Mouse (Mus musculus) adrenal gland, postnatal 4 days (tissue): ENCODE data around the gene Mccc1. TPM values are rescaled to one million over a fixed set of nuclear protein-coding genes. Genes with fewer than 3 reads are reported as not detected.

Source experiments
- DNase-seq, 2 experiments: peaks; one replicate each; pipeline ENCODE4 v3.0.0; 2021 to 2022; ENCODE audit warnings: low spot score in 2 of 2, mixed read lengths in 2 of 2
- long read RNA-seq, 2 experiments: library from polyadenylated mRNA; stranded (forward); transcript quantifications; one replicate each; pipeline ENCODE4 v2.0.0; 2021
- total RNA-seq, 2 experiments: library from RNA; stranded (reverse); gene quantifications; 2 replicates each; pipeline ENCODE4 v1.2.3; 2021

Gene Mccc1
- 10 to 100 TPM; 57.7 to 74.9 TPM for total RNA-seq
- long read RNA-seq, experiment 1, transcript Mccc1-201 (19 exons, 2,455 nt) = major isoform, 36 of 53 reads
- long read RNA-seq, experiment 1, partial matches to known transcripts = 6 of 53 reads
- long read RNA-seq, experiment 1, other reads (novel, unspliced or antisense) = 11 of 53 reads
- long read RNA-seq, experiment 2, transcript Mccc1-201 (19 exons, 2,455 nt) = major isoform, 127 of 167 reads
- long read RNA-seq, experiment 2, partial matches to known transcripts = 12 of 167 reads
- long read RNA-seq, experiment 2, other reads (novel, unspliced or antisense) = 28 of 167 reads

GRCm38 (mm10) chr3:36000275-36001239, at the start of gene Mccc1:
Mccc1 (minus strand) TSS chr3:36000678.
- peak; percentile 78 to 86 for DNase-seq

GRCm38 (mm10) chr3:36049106-36049505, 48.6 kb upstream of the Mccc1 start:
- no peak for DNase-seq

GRCm38 (mm10) chr3:36045086-36045485, 44.6 kb upstream of the Mccc1 start:
- DNase-seq = no peak

- DNase-seq = no peak
These were observed 44.0 kb upstream of the Mccc1 start for GRCm38 (mm10) chr3:36044520-36044919.

- DNase-seq = no peak
These were observed 31.4 kb upstream of the Mccc1 start for GRCm38 (mm10) chr3:36031740-36032510.

- DNase-seq = no peak
These were observed 29.5 kb upstream of the Mccc1 start for GRCm38 (mm10) chr3:36029993-36030392.

- DNase-seq = no peak
These were observed 25.3 kb upstream of the Mccc1 start for GRCm38 (mm10) chr3:36025732-36026131.

- DNase-seq = no peak
These were observed 10.8 kb upstream of the Mccc1 start for GRCm38 (mm10) chr3:36011239-36011638.

- no peak for DNase-seq
These were observed 8.1 kb upstream of the Mccc1 start for GRCm38 (mm10) chr3:36008411-36009154.

GRCm38 (mm10) chr3:36004028-36004895, 3.8 kb upstream of the Mccc1 start:
- DNase-seq = no peak

GRCm38 (mm10) chr3:35994552-35995531, 5.6 kb downstream of the Mccc1 start:
- no peak for DNase-seq

- no peak for DNase-seq
These were observed 9.8 kb downstream of the Mccc1 start for GRCm38 (mm10) chr3:35990715-35991114.

- DNase-seq = no peak
These were observed 12.4 kb downstream of the Mccc1 start for GRCm38 (mm10) chr3:35988031-35988430.

- DNase-seq = no peak
These were observed 14.2 kb downstream of the Mccc1 start for GRCm38 (mm10) chr3:35986266-35986665.

- DNase-seq = no peak
These were observed 26.9 kb downstream of the Mccc1 start for GRCm38 (mm10) chr3:35973551-35973950.

- DNase-seq = no peak
These were observed 27.5 kb downstream of the Mccc1 start for GRCm38 (mm10) chr3:35972985-35973384.

GRCm38 (mm10) chr3:35971149-35971548, 29.3 kb downstream of the Mccc1 start:
- no peak for DNase-seq

GRCm38 (mm10) chr3:35970441-35970840, 30.0 kb downstream of the Mccc1 start:
- no peak for DNase-seq
